Mouse (Mus musculus): Measurements from ENCODE around the gene Sdr39u1. TPM values are rescaled to one million over a fixed set of nuclear protein-coding genes. Genes with fewer than 3 reads are reported as not detected.

Gene Sdr39u1
- total RNA-seq, 2 experiments from 2014 or later: 45.7 to 50.1 TPM

DNA sequence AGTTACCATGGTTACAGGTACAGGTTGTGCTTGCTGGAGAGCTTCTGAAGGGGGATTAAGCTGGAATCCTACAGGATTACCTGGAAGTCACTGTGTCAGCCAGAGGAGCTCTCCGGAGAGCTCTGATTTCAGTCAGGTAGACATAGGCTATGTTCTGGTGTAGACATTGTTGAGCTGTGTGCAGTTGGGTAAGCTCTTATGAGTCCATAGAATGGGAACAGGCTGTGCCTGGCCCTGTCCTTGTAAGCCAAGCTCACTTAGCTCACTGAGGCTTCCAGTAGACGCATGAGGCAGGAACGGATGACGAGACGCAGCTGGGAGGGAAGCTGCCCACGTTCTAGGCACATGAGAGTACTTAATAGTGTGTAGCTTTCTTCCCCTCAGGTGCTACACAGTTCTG, 37.9 kb downstream of the Sdr39u1 start:
- DNase-seq (ENCODE audit: low spot score in 2 of 2): no peak

DNA sequence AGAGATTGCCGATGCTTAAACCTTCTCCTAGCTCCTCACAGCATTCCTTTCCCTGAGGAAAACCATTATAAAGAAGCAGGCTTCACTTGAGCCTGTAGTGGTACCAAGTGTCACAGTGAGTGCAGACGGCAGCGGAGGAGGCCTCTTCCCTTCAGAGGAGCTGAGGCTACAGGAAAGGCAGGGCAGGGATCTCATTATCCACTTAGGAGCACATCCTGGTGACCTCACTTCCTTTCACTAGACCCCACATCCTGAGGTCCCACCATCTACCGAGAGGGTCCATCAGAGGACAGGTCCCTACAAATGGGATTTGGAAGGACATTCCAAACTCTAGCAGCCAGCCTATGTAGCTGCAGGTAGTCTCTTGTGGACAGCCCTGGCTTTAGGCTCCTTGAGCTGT, 42.5 kb downstream of the Sdr39u1 start:
- no peak for DNase-seq (ENCODE audit: low spot score in 2 of 2)

DNA sequence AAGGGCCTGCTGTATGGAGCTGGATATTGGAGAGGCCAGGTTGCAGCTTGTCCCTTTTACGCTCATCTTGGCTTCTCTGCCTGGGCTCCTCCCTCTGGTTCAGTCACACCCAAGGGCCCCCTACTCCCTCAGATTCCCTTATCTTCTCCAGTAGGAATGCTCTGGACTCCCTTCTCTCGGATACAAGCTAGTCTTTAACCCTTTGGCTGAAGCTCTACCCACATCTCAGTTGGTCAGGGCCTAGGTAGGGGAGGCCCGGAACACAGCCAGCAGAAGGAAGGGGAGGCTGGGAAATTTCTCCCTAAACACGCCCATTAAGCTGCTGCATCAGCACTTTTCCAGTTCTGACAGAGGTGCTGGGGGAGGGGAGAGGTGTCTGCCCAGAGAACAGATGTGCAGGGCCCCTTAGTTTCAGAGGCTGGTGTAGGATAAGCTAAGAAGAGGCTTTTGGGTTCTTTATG, 45.0 kb downstream of the Sdr39u1 start:
- DNase-seq (ENCODE audit: low spot score in 2 of 2): peak in 1 of 2 experiments; percentile 51

DNA sequence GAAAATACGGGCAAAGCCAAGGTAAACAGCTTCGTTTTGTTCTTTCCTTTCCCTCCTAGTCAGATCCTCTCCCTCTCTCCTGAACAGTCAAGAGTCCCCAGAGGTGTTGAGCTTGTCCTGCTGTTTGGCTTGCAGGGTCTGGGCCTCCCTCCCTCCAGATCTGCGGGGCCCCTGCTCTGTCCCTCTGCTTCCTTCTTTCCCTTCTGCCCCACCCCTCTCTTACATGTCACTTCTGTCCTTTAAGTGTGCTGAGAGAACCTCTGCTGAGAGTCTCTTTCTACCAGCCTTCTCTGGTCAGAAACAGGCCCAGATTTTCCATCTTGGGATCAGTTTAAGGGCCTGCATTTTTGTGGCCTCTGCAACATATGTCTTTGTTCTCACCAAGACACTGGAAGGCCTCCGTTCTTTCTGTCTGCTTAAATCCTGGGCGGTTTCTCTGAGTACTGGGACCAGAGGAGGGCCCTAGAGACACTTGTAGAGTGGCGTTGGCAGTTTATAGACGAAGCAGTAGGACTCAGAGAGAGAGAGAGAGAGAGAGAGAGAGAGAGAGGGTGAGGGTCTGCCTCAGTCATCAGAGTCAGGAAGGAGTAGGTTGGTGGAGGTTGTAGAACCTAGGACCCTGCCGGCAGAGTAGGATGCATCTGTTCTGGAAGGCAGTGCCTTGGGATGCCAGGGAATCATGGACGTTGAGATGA, 45.5 kb downstream of the Sdr39u1 start:
- no peak for DNase-seq (ENCODE audit: low spot score in 2 of 2)

DNA sequence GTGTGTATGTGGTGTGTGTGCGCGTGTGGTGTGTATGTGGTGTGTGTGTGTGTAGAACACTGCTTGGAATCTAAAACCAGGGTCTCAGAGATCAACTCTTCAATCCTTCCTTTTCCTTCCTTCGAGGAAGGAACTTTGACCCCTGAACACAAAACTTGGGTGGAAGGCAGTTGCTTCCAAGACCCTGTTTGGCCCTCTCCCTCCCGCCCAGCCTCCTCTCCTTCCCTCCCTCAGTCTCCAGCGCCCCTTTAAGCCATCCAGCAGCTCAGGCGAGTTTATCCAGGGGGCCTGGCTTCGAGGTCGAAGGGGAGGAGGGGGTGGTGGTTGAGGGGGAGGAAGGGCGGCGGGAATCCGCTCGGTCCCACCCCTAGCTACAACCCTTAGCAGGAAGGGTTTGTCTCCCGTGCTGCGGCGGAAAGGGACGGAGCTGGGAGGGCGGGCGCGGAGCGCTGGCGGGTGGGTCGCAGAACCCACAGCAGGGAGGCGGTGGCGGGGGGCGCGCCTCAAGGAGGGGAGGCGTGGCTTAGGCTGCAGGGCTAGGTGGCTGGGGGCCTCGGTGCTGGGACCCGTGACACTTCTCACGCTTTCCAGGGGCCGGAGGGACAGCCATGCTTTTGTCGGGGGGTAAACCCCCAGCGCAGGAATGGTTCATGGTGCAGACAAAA, 46.3 kb downstream of the Sdr39u1 start, which contains the start of gene Nynrin:
TSS of gene Nynrin (plus strand) at position 390 of the 665 bp plus-strand sequence.
- DNase-seq (ENCODE audit: low spot score in 2 of 2): peak; percentile 56 to 85

DNA sequence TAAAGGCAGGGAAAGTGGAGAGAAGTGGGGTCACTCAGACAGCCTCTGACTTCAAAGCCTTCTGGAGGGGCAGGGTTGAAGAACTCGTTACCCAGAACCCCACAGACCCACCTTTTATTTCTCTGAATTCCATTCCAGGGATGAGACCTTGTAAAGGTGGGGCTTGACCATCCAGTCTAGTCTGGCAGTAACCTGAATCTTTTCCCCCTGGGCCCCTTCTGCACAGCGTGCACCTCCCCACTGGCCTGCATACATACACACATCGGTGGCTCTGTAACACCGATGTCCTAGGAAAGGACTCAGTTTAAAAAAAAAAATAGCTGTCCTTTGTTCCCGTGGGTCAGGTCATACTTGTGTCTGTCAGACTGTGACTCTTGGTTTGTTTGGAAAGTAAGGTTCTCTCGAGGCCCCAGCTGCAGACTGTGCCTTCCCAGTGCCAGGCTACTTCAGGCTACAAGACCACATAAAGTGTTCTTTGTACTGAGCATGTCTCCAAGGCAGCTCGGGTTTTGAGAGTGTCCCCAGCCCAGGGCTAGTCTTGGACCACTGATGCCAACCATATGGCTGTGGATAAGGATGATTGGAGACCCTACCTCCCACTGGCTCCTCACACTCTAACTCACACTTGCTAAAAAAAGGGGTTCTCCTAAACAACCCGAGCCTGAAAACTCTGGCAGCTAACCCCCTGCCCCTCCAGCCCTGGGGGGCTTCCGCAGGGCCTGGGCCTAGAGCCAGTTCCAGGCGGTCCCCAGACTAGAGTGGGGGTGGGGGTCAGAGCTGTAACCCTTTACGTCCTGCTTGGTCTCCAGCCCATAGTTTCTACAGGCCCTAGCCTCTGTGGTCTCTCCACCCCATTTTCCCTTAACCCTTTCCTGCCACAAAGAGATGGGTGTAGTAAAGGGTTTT, 47.2 kb downstream of the Sdr39u1 start:
- DNase-seq (ENCODE audit: low spot score in 2 of 2): no peak

DNA sequence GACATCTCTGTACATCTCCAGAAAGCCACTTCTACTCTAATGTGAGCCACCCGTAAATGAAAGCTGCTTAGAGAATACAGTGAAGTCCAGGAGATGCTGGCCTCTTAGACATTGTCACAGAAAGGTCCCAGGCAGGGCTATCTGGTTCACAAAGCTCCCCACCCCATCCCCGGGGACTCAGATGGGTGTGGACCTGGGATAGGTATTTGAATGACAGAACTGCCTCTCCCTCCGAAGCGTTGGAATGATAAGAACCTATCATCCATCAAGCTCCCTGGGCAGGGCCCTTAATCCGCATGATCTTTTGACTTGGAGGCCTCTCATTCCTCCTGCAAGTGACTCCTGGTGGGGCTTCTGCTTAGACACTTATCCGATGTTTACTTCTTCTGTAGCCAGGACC, 49.2 kb downstream of the Sdr39u1 start:
- DNase-seq (ENCODE audit: low spot score in 2 of 2): no peak

Other genes starting within 250 kb of the Sdr39u1 start
- gene Mdp1, start 239.8 kb downstream of the Sdr39u1 start, total RNA-seq (2021): 10 to 100 TPM; 27.2 to 27.5 TPM
- gene Gmpr2, start 228.4 kb downstream of the Sdr39u1 start, total RNA-seq (2021): 10 to 100 TPM; 12.7 to 13.9 TPM
- 100 to 1,000 TPM; 257 to 278 TPM for gene Nedd8, start 228.2 kb downstream of the Sdr39u1 start, total RNA-seq (2021)
- gene Tinf2, start 218.5 kb downstream of the Sdr39u1 start, total RNA-seq (2021): 10 to 100 TPM; 21.6 to 21.7 TPM
- under 1 TPM; 0.39 to 0.49 TPM for gene Tgm1, start 186.4 kb downstream of the Sdr39u1 start, total RNA-seq (2021)
- gene Rabggta, start 178.0 kb downstream of the Sdr39u1 start, total RNA-seq (2021): 10 to 100 TPM; 10.9 to 12.8 TPM
- gene Dhrs1, start 154.6 kb downstream of the Sdr39u1 start, total RNA-seq (2021): 10 to 100 TPM; 40.1 to 41.3 TPM
- gene Nop9, start 154.6 kb downstream of the Sdr39u1 start, total RNA-seq (2021): 10 to 100 TPM; 16.9 to 18.5 TPM
- gene Cideb, start 141.8 kb downstream of the Sdr39u1 start, total RNA-seq (2021): under 1 TPM in 1 of 2 experiments, not detected in 1; 0.36 TPM
- gene Ltb4r2, start 138.9 kb downstream of the Sdr39u1 start, total RNA-seq (2021): under 1 TPM; 0.13 to 0.20 TPM
- under 1 TPM; 0.49 to 0.64 TPM for gene Ltb4r1, start 134.3 kb downstream of the Sdr39u1 start, total RNA-seq (2021)
- 10 to 100 TPM in 1 of 2 experiments, 1 to 10 TPM in 1; 9.2 to 11.3 TPM for gene Adcy4, start 116.2 kb downstream of the Sdr39u1 start, total RNA-seq (2021)
- gene Ripk3, start 111.4 kb downstream of the Sdr39u1 start, total RNA-seq (2021): 10 to 100 TPM in 1 of 2 experiments, 1 to 10 TPM in 1; 9.4 to 10.7 TPM
- 10 to 100 TPM; 23.0 to 26.0 TPM for gene Nfatc4, start 77.1 kb downstream of the Sdr39u1 start, total RNA-seq (2021)
- gene Nynrin, start 46.3 kb downstream of the Sdr39u1 start, total RNA-seq (2021): 10 to 100 TPM; 27.5 to 33.0 TPM
- gene Cbln3, start 15.9 kb downstream of the Sdr39u1 start, total RNA-seq (2021): under 1 TPM; 0.47 to 0.52 TPM
- gene Khnyn, start 15.3 kb downstream of the Sdr39u1 start, total RNA-seq (2021): 10 to 100 TPM; 15.7 to 16.9 TPM
- gene Cma1, start 44.4 kb upstream of the Sdr39u1 start, total RNA-seq (2021): 10 to 100 TPM; 70.9 to 91.6 TPM
- 1 to 10 TPM; 3.7 to 4.2 TPM for gene Cma2, start 50.7 kb upstream of the Sdr39u1 start, total RNA-seq (2021)
- not detected for gene Mcpt1, start 117.7 kb upstream of the Sdr39u1 start, total RNA-seq (2021)
- not detected for gene Mcpt9, start 130.2 kb upstream of the Sdr39u1 start, total RNA-seq (2021)
- gene Mcpt2, start 141.7 kb upstream of the Sdr39u1 start, total RNA-seq (2021): not detected
- gene Mcpt4, start 162.0 kb upstream of the Sdr39u1 start, total RNA-seq (2021): 10 to 100 TPM; 48.3 to 50.8 TPM
- gene Mcpt8, start 185.0 kb upstream of the Sdr39u1 start, total RNA-seq (2021): not detected
- under 1 TPM; 0.56 to 0.96 TPM for gene Ctsg, start 202.3 kb upstream of the Sdr39u1 start, total RNA-seq (2021)
- not detected for gene Gzme, start 220.3 kb upstream of the Sdr39u1 start, total RNA-seq (2021)
- gene Gzmd, start 232.3 kb upstream of the Sdr39u1 start, total RNA-seq (2021): not detected